Mouse (Mus musculus) liver, postnatal 0 days (tissue): ENCODE data around the gene Degs1.

Experiments
- CTCF ChIP-seq: sonication (generic); IDR thresholded peaks from 2 replicates; pipeline ENCODE4 v1.5.1; 2016; ENCODE audit warnings: antibody characterized with exemption, low read depth
- EP300 ChIP-seq: IDR thresholded peaks from 2 replicates; pipeline ENCODE4 v1.6.1; 2016; ENCODE audit warnings: antibody characterized with exemption, low read depth, mild to moderate bottlenecking

DNA sequence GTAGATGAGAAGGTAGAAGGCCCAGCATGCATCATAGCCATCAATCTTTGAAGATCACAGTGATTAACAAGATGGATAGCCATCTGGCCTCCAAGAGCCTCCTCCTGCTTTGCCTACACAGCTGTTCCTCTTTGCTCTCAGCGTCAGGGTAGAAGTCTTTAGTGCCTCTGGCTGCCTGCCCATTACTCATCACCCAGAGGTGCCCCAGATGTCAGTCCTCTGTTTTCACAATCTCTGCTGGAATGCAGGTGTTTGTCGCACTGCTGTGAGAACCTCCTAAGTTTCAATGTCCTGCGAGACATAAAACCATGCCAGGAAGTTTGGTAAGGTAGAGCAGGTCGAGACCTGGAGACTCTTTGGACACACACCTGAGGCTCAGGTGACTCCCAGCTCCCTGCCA, 31.9 kb downstream of the Degs1 start:
- TF ChIP-seq CTCF (no peak), EP300 (no peak)
